Mouse (Mus musculus) myocyte (in vitro differentiated cells): ENCODE measurements around the gene Tln2. TPM values are rescaled to one million over a fixed set of nuclear protein-coding genes. Genes with fewer than 3 reads are reported as not detected.

Experiments used
- H3K27me3 ChIP-seq: one replicate; pipeline ENCODE4 v1.6.1; 2011; ENCODE audit not compliant: control insufficient read depth, insufficient read depth, insufficient read length
- H3K36me3 ChIP-seq: one replicate; pipeline ENCODE4 v1.6.1; 2011; ENCODE audit not compliant: control insufficient read depth, insufficient read depth
- H3K4me2 ChIP-seq: one replicate; pipeline ENCODE4 v1.6.1; 2011; ENCODE audit warnings: low read depth, control low read depth
- H3K4me3 ChIP-seq: one replicate; pipeline ENCODE4 v1.5.1; 2011; ENCODE audit warnings: mild to moderate bottlenecking, control low read depth, moderate library complexity
- H3K79me2 ChIP-seq: one replicate; pipeline ENCODE4 v1.6.1; 2011; ENCODE audit not compliant: control insufficient read depth, insufficient read depth
- H3ac ChIP-seq: one replicate; pipeline ENCODE4 v1.6.1; 2011; ENCODE audit not compliant: control insufficient read depth, insufficient read length
- CEBPB ChIP-seq: IDR thresholded peaks from 2 replicates; pipeline ENCODE4 v1.6.1; 2011; ENCODE audit warnings: mild to moderate bottlenecking, moderate library complexity; ENCODE audit not compliant: poor library complexity, insufficient read depth, severe bottlenecking
- E2F4 ChIP-seq: IDR thresholded peaks from one replicate; pipeline ENCODE4 v1.6.1; 2011; ENCODE audit warnings: mild to moderate bottlenecking, control low read depth, moderate library complexity; ENCODE audit not compliant: insufficient read depth
- MAX ChIP-seq: IDR thresholded peaks from one replicate; pipeline ENCODE4 v1.6.1; 2011; ENCODE audit warnings: low read depth, mild to moderate bottlenecking, control low read depth
- MYOD1 ChIP-seq, 3 experiments: IDR thresholded peaks; one replicate each; pipeline ENCODE4 v1.6.1; 2011; ENCODE audit warnings: control low read depth in 2 of 3, low read depth in 2 of 3, mild to moderate bottlenecking in 2 of 3, moderate library complexity in 1 of 3; ENCODE audit not compliant: insufficient read length in 2 of 3, control insufficient read depth in 1 of 3
- MYOG ChIP-seq, 3 experiments: IDR thresholded peaks; one replicate each; pipeline ENCODE4 v1.6.1; 2011; ENCODE audit warnings: control low read depth in 2 of 3, low read depth in 2 of 3, mild to moderate bottlenecking in 2 of 3; ENCODE audit not compliant: insufficient read length in 2 of 3, control insufficient read depth in 1 of 3, insufficient read depth in 1 of 3
- POLR2A ChIP-seq: IDR thresholded peaks from one replicate; pipeline ENCODE4 v1.6.1; 2011; ENCODE audit warnings: low read depth, mild to moderate bottlenecking, control low read depth, moderate library complexity; ENCODE audit not compliant: insufficient read length
- POLR2AphosphoS2 ChIP-seq: IDR thresholded peaks from one replicate; pipeline ENCODE4 v1.6.1; 2011; ENCODE audit warnings: low read depth, control low read depth; ENCODE audit not compliant: insufficient read length
- REST ChIP-seq: IDR thresholded peaks from one replicate; pipeline ENCODE4 v1.6.1; 2011; ENCODE audit warnings: mild to moderate bottlenecking, control low read depth, moderate library complexity; ENCODE audit not compliant: insufficient read depth, insufficient read length
- SRF ChIP-seq: IDR thresholded peaks from one replicate; pipeline ENCODE4 v1.6.1; 2011; ENCODE audit warnings: low read depth; ENCODE audit not compliant: control insufficient read depth, insufficient read length
- TCF12 ChIP-seq: IDR thresholded peaks from one replicate; pipeline ENCODE4 v1.6.1; 2011; ENCODE audit warnings: mild to moderate bottlenecking, control low read depth; ENCODE audit not compliant: poor library complexity, insufficient read depth, severe bottlenecking
- TCF3 ChIP-seq: IDR thresholded peaks from one replicate; pipeline ENCODE4 v1.6.1; 2011; ENCODE audit warnings: low read depth, control low read depth; ENCODE audit not compliant: insufficient read length
- USF1 ChIP-seq: IDR thresholded peaks from one replicate; pipeline ENCODE4 v1.6.1; 2011; ENCODE audit warnings: low read depth, mild to moderate bottlenecking, control low read depth, moderate library complexity
- polyA plus RNA-seq: library from polyadenylated mRNA; unstranded; fragments of >200 nt; fragmentation: generic; extraction: Trizol; gene quantifications from one replicate; pipeline ENCODE4 v1.2.1, GENCODE M21; 2012; ENCODE audit warnings: missing spikeins

Gene Tln2
- polyA plus RNA-seq, 1 experiment = 28.6 TPM

DNA sequence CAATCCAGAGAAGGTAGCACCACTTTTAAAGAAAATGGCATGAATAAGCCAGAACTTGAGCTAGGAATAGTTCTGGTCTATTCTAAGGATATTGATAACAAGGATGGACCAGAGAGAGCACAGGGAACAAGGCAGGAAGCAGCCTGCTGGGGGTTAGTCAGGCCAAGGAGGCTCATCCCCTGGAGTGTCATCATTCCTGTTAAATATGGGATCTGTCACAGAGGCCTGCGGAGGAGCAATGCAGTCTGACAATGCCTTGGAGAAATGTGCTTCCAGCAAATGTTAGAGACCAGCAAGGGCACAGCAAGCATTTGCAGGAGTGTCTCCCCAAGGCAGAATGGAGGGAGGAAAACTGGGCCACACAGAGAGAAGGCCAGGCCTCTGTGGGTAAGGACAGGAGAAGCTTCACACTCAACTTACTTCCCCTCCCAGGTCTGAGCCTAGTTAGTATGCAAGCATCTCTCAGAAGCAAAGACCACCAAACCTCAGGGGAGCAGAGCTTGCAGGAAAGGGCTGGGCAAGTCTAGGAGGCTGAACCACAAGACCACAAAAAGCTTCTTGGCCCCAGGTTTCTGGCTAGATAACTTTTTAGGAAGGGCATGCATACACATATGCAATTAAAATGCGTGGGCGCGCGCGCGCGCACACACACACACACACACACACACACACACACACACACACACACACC is 9.5 kb downstream of the Tln2 start:
- H3K36me3 ChIP-seq = no peaks in the 10 kb centered on the region
- TF ChIP-seq MYOG (IDR thresholded peaks at IDR 0.05; ENCODE audit: control insufficient read depth in 1 of 3, insufficient read depth in 1 of 3, insufficient read length in 2 of 3, low read depth in 2 of 3) = no peak
- no peak overlapping the region for H3K4me3 ChIP-seq
- peaks cover 8% of the 10 kb centered on the region for H3K79me2 ChIP-seq
- no peak overlapping the region for H3ac ChIP-seq
- no peaks in the 10 kb centered on the region for H3K27me3 ChIP-seq
- H3K4me2 ChIP-seq = peak overlapping the region; percentile 27

DNA sequence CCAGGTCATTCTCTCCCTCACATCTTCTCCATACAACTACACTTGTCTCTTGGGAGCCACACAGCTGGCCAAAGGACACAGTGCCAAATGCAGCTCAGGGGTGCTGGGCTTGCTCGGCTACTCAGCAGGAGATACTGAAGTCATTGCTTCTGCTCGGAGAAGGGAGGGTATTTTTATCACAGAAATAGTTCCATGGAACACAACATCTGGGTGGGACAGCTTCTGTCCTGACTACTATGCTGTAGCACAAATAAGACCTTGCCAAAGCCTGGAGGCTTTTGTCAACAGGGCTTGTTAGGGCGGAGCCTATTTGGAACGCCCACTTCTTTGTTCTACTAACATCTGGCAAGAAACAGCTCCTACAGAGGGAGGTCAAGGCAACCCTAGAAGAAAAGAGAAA is 10.2 kb downstream of the Tln2 start:
- no peaks in the 10 kb centered on the region for H3K36me3 ChIP-seq

DNA sequence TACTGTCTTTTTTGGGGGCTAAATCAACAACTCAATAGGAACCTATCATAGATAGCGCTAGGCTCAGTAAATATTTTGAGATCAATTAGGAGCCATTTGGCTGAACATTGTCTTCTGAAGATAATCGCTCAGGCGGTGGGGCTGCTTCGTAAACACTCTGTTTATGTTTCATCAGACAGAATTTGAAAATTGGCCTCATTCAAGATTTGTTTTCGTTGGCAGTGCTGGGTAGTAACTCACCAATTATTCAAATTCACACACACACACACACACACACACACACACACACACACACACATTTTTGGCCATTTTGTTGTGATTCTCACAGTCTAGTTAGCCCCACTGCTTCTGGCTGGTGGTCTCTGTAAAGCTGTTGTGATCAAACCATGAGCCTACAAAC is 12.9 kb downstream of the Tln2 start:
- H3K36me3 ChIP-seq = no peaks in the 10 kb centered on the region
- H3K4me2 ChIP-seq = no peak overlapping the region
- peaks cover 8% of the 10 kb centered on the region for H3K79me2 ChIP-seq
- H3ac ChIP-seq = no peak overlapping the region
- TF ChIP-seq MAX (no peak), SRF (no peak), POLR2A (no peak), TCF3 (no peak), CEBPB (no peak), MYOG (IDR thresholded peaks at IDR 0.05; ENCODE audit: control insufficient read depth in 1 of 3, insufficient read depth in 1 of 3, insufficient read length in 2 of 3, low read depth in 2 of 3) (no peak), E2F4 (no peak), TCF12 (no peak)
- H3K27me3 ChIP-seq = no peaks in the 10 kb centered on the region
- H3K4me3 ChIP-seq = no peak overlapping the region

More for the DNA sequence above, 10.2 kb downstream of the Tln2 start:
- H3ac ChIP-seq = no peak overlapping the region
- H3K27me3 ChIP-seq = no peaks in the 10 kb centered on the region
- no peak for TF ChIP-seq USF1
- no peak for TF ChIP-seq TCF3
- TF ChIP-seq CEBPB = no peak
- no peak for TF ChIP-seq REST
- TF ChIP-seq POLR2AphosphoS2 = no peak
- no peak for TF ChIP-seq POLR2A
- TF ChIP-seq MAX = no peak
- no peak for TF ChIP-seq TCF12
- TF ChIP-seq MYOG (IDR thresholded peaks at IDR 0.05; ENCODE audit: control insufficient read depth in 1 of 3, insufficient read depth in 1 of 3, insufficient read length in 2 of 3, low read depth in 2 of 3) = no peak
- no peak for TF ChIP-seq MYOD1 (IDR thresholded peaks at IDR 0.05; ENCODE audit: control insufficient read depth in 1 of 3, insufficient read length in 2 of 3, low read depth in 2 of 3)
- TF ChIP-seq SRF = no peak
- no peak for TF ChIP-seq E2F4
- H3K4me2 ChIP-seq = peak overlapping the region; percentile 27
- H3K4me3 ChIP-seq = no peak overlapping the region
- H3K79me2 ChIP-seq = peaks cover 8% of the 10 kb centered on the region

DNA sequence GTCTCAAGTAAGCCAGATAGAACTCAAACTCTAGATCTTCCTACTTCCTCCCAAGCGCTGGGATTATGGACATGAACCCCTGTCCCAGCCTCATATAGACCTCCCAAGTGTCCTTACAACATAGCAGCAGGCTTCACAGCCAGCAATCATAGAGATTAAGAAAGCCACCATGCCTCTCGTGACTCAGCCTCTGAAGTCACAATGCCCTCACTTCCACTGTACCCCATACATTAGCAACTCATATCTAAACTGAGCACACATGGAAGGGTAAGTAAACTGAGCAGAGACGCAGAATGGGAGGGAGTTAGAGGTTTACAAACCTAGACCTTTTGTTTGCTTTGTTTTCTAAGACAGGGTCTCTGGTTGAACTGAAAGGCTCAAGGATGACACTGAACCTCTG is 13.7 kb downstream of the Tln2 start:
- Histone ChIP-seq H3ac (no peak overlapping the region), H3K79me2 (peaks cover 8% of the 10 kb centered on the region), H3K27me3 (no peaks in the 10 kb centered on the region), H3K4me2 (no peak overlapping the region), H3K36me3 (no peaks in the 10 kb centered on the region), H3K4me3 (no peak overlapping the region)
- TF ChIP-seq POLR2AphosphoS2 (no peak), TCF12 (no peak), USF1 (no peak), TCF3 (no peak), CEBPB (no peak), MAX (no peak), E2F4 (no peak), SRF (no peak), REST (no peak), POLR2A (no peak), MYOD1 (IDR thresholded peaks at IDR 0.05; ENCODE audit: control insufficient read depth in 1 of 3, insufficient read length in 2 of 3, low read depth in 2 of 3) (no peak)

DNA sequence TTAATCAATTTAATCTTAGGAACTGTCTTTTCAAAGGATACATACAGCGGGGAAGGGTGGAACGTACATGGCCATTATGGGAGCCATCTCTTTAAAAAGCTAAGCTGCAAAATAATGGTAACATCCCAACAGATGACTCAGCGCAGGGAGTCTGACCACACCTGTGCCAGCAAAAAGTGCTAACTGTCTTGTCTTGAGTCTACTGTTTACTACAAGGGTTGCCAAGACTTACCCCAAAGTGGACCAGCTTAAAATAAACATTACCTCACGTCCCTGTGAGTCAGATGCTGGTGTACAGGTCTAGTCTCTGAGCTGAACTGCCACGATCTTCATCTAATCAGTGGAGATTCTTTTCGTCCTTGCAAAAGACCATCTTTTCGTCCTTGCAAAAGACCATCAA is 14.7 kb downstream of the Tln2 start:
- Histone ChIP-seq H3K79me2 (peaks cover 8% of the 10 kb centered on the region), H3K4me2 (peak overlapping the region; percentile 55), H3K27me3 (no peaks in the 10 kb centered on the region), H3K4me3 (no peak overlapping the region), H3K36me3 (no peaks in the 10 kb centered on the region), H3ac (no peak overlapping the region)
- TF ChIP-seq MYOD1 (IDR thresholded peaks at IDR 0.05; ENCODE audit: control insufficient read depth in 1 of 3, insufficient read length in 2 of 3, low read depth in 2 of 3) = peak in 1 of 3 experiments; percentile 54
- no peak for TF ChIP-seq POLR2AphosphoS2
